Mouse (Mus musculus) MEL (cell line): Measurements from ENCODE around the gene Ifna4. TPM values are rescaled to one million over a fixed set of nuclear protein-coding genes. Genes with fewer than 3 reads are reported as not detected.

Experiments
- DNase-seq: peaks from one replicate; pipeline ENCODE4 v3.0.0; 2011; ENCODE audit warnings: low read depth, low spot score
- H3K27ac ChIP-seq: 2 replicates; pipeline ENCODE4 v1.5.1; 2012; ENCODE audit warnings: low read depth, mild to moderate bottlenecking, control low read depth, low read length, moderate library complexity; ENCODE audit not compliant: control insufficient read depth
- H3K27me3 ChIP-seq, 2 experiments: fragments of 150-350 bp in 1 of 2; sonication (generic) in 1 of 2; 2 replicates each; pipeline ENCODE4 v1.6.1; 2012; ENCODE audit warnings: low read length in 2 of 2, mild to moderate bottlenecking in 2 of 2, improper control_type of control experiment in 1 of 2, moderate library complexity in 1 of 2; ENCODE audit not compliant: insufficient read depth in 2 of 2, control insufficient read depth in 1 of 2
- H3K36me3 ChIP-seq, 2 experiments: 2 replicates each; pipeline ENCODE4 v1.6.1; 2012 to 2014; ENCODE audit warnings: low read length in 2 of 2, improper control_type of control experiment in 1 of 2, inconsistent platforms in 1 of 2, mild to moderate bottlenecking in 1 of 2; ENCODE audit not compliant: insufficient read depth in 2 of 2, control insufficient read depth in 1 of 2
- H3K4me1 ChIP-seq, 2 experiments: fragments of 150-350 bp in 1 of 2; sonication (generic) in 1 of 2; 2 replicates each; pipeline ENCODE4 v1.6.1; 2012; ENCODE audit warnings: low read length in 2 of 2, improper control_type of control experiment in 1 of 2, mild to moderate bottlenecking in 1 of 2; ENCODE audit not compliant: insufficient read depth in 2 of 2, control insufficient read depth in 1 of 2
- H3K4me3 ChIP-seq, 2 experiments: fragments of 150-350 bp in 1 of 2; sonication (generic) in 1 of 2; 2 replicates each; pipeline ENCODE4 v1.5.1; 2012; ENCODE audit warnings: low read depth in 2 of 2, low read length in 2 of 2, mild to moderate bottlenecking in 2 of 2, moderate library complexity in 2 of 2, control low read depth in 1 of 2, improper control_type of control experiment in 1 of 2; ENCODE audit not compliant: control insufficient read depth in 1 of 2, insufficient read depth in 1 of 2
- H3K79me2 ChIP-seq: 2 replicates; pipeline ENCODE4 v1.6.1; 2012; ENCODE audit warnings: mild to moderate bottlenecking, low read length, moderate library complexity; ENCODE audit not compliant: control insufficient read depth, poor library complexity, insufficient read depth
- H3K9ac ChIP-seq: 2 replicates; pipeline ENCODE4 v1.6.1; 2012; ENCODE audit warnings: low read depth, mild to moderate bottlenecking, control low read depth, low read length, moderate library complexity; ENCODE audit not compliant: control insufficient read depth, poor library complexity, severe bottlenecking
- H3K9me3 ChIP-seq: fragments of 150-350 bp; sonication (generic); replicated peaks from 2 replicates; pipeline ENCODE4 v1.6.1; 2012; ENCODE audit warnings: mild to moderate bottlenecking, low read length, improper control_type of control experiment, moderate library complexity; ENCODE audit not compliant: insufficient read depth
- CHD2 ChIP-seq: IDR thresholded peaks from 2 replicates; pipeline ENCODE4 v1.6.1; 2011; ENCODE audit warnings: low read length, improper control_type of control experiment
- CTCF ChIP-seq, 3 experiments: IDR thresholded peaks in 2 of 3; conservative IDR thresholded peaks in 1 of 3; 2 replicates each; pipeline ENCODE4 v1.5.1; 2011 to 2012; ENCODE audit warnings: low read length in 3 of 3, low read depth in 2 of 3, mild to moderate bottlenecking in 2 of 3, improper control_type of control experiment in 1 of 3, inconsistent platforms in 1 of 3, mixed read lengths in 1 of 3, moderate library complexity in 1 of 3; ENCODE audit not compliant: control insufficient read depth in 1 of 3, insufficient read depth in 1 of 3, poor library complexity in 1 of 3, severe bottlenecking in 1 of 3
- EP300 ChIP-seq, 2 experiments: IDR thresholded peaks; 2 replicates each; pipeline ENCODE4 v1.6.1; 2011; ENCODE audit warnings: improper control_type of control experiment in 2 of 2, low read length in 2 of 2, low read depth in 1 of 2, mild to moderate bottlenecking in 1 of 2
- ETS1 ChIP-seq: IDR thresholded peaks from 2 replicates; pipeline ENCODE4 v1.6.1; 2012; ENCODE audit warnings: low read depth, mild to moderate bottlenecking, inconsistent platforms, low read length, improper control_type of control experiment, moderate library complexity
- GABPA ChIP-seq: IDR thresholded peaks from 2 replicates; pipeline ENCODE4 v1.6.1; 2012; ENCODE audit warnings: low read depth, mild to moderate bottlenecking, inconsistent platforms, low read length, improper control_type of control experiment, moderate library complexity
- GATA1 ChIP-seq: IDR thresholded peaks from 2 replicates; pipeline ENCODE4 v1.6.1; 2011; ENCODE audit warnings: low read depth, low read length, improper control_type of control experiment
- HCFC1 ChIP-seq: IDR thresholded peaks from 2 replicates; pipeline ENCODE4 v1.6.1; 2012; ENCODE audit warnings: low read depth, mild to moderate bottlenecking, inconsistent platforms, low read length, improper control_type of control experiment, moderate library complexity
- JUND ChIP-seq: IDR thresholded peaks from 2 replicates; pipeline ENCODE4 v1.6.1; 2011; ENCODE audit warnings: low read depth, mild to moderate bottlenecking, improper control_type of control experiment, low read length
- MAX ChIP-seq: IDR thresholded peaks from 2 replicates; pipeline ENCODE4 v1.6.1; 2011; ENCODE audit warnings: low read length, improper control_type of control experiment
- MAZ ChIP-seq: IDR thresholded peaks from 2 replicates; pipeline ENCODE4 v1.6.1; 2012; ENCODE audit warnings: low read depth, mild to moderate bottlenecking, inconsistent platforms, low read length, improper control_type of control experiment
- MXI1 ChIP-seq: IDR thresholded peaks from 2 replicates; pipeline ENCODE4 v1.6.1; 2011; ENCODE audit warnings: mild to moderate bottlenecking, low read depth, low read length, improper control_type of control experiment
- MYB ChIP-seq: IDR thresholded peaks from 2 replicates; pipeline ENCODE4 v1.6.1; 2011; ENCODE audit warnings: mild to moderate bottlenecking, low read depth, low read length, improper control_type of control experiment
- MYC ChIP-seq: IDR thresholded peaks from 2 replicates; pipeline ENCODE4 v1.6.1; 2011; ENCODE audit warnings: low read depth, mild to moderate bottlenecking, low read length, improper control_type of control experiment, moderate library complexity
- NRF1 ChIP-seq: IDR thresholded peaks from 2 replicates; pipeline ENCODE4 v1.6.1; 2014; ENCODE audit warnings: low read depth, mild to moderate bottlenecking, inconsistent platforms, low read length, improper control_type of control experiment, moderate library complexity; ENCODE audit not compliant: poor library complexity, insufficient read depth, severe bottlenecking
- POLR2AphosphoS5 ChIP-seq: IDR thresholded peaks from 2 replicates; pipeline ENCODE4 v1.6.1; 2012; ENCODE audit warnings: low read depth, borderline replicate concordance, mild to moderate bottlenecking, inconsistent platforms, low read length, moderate library complexity, mixed read lengths
- RAD21 ChIP-seq: IDR thresholded peaks from 2 replicates; pipeline ENCODE4 v1.6.1; 2011; ENCODE audit warnings: mild to moderate bottlenecking, low read depth, low read length, improper control_type of control experiment
- RCOR1 ChIP-seq: IDR thresholded peaks from 2 replicates; pipeline ENCODE4 v1.6.1; 2012; ENCODE audit warnings: low read depth, mild to moderate bottlenecking, inconsistent platforms, low read length, improper control_type of control experiment
- SIN3A ChIP-seq: IDR thresholded peaks from 2 replicates; pipeline ENCODE4 v1.6.1; 2012; ENCODE audit warnings: low read length, improper control_type of control experiment, inconsistent platforms
- SMC3 ChIP-seq: IDR thresholded peaks from 2 replicates; pipeline ENCODE4 v1.6.1; 2011; ENCODE audit warnings: low read depth, low read length, improper control_type of control experiment
- TAL1 ChIP-seq: IDR thresholded peaks from 2 replicates; pipeline ENCODE4 v1.6.1; 2012; ENCODE audit warnings: mild to moderate bottlenecking, inconsistent platforms, low read length, moderate library complexity, mixed read lengths
- TCF12 ChIP-seq: IDR thresholded peaks from 2 replicates; pipeline ENCODE4 v1.6.1; 2014; ENCODE audit warnings: low read depth, mild to moderate bottlenecking, inconsistent platforms, low read length, improper control_type of control experiment, moderate library complexity
- UBTF ChIP-seq: IDR thresholded peaks from 2 replicates; pipeline ENCODE4 v1.6.1; 2012; ENCODE audit warnings: low read depth, mild to moderate bottlenecking, inconsistent platforms, low read length, improper control_type of control experiment, moderate library complexity, borderline replicate concordance; ENCODE audit not compliant: insufficient read depth
- USF2 ChIP-seq, 2 experiments: IDR thresholded peaks; 2 replicates each; pipeline ENCODE4 v1.6.1; 2011 to 2012; ENCODE audit warnings: improper control_type of control experiment in 2 of 2, low read length in 2 of 2, borderline replicate concordance in 1 of 2, inconsistent platforms in 1 of 2, low read depth in 1 of 2, mild to moderate bottlenecking in 1 of 2; ENCODE audit not compliant: insufficient read depth in 1 of 2
- ZC3H11A ChIP-seq: IDR thresholded peaks from 2 replicates; pipeline ENCODE4 v1.6.1; 2012; ENCODE audit warnings: low read depth, mild to moderate bottlenecking, inconsistent platforms, low read length, improper control_type of control experiment
- ZKSCAN1 ChIP-seq: IDR thresholded peaks from 2 replicates; pipeline ENCODE4 v1.6.1; 2012; ENCODE audit warnings: low read depth, mild to moderate bottlenecking, inconsistent platforms, low read length, improper control_type of control experiment, moderate library complexity
- ZNF384 ChIP-seq: IDR thresholded peaks from 2 replicates; pipeline ENCODE4 v1.6.1; 2012; ENCODE audit warnings: low read depth, mild to moderate bottlenecking, inconsistent platforms, low read length, improper control_type of control experiment
- polyA plus RNA-seq, 2 experiments: library from polyadenylated mRNA; stranded (reverse) in 1 of 2; unstranded in 1 of 2; fragments of >175 nt in 1 of 2; fragments of >200 nt in 1 of 2; gene quantifications; 2 replicates each; pipeline versions ENCODE4 v1.2.1 to v1.2.4; 2012; ENCODE audit warnings: low replicate concordance in 2 of 2, low read depth in 1 of 2; ENCODE audit not compliant: insufficient read length in 2 of 2, insufficient read depth in 1 of 2, missing spikeins in 1 of 2
- total RNA-seq: library from RNA; depleted of rRNA; stranded (reverse); fragments of 300-350 nt; gene quantifications from 2 replicates; pipeline ENCODE4 v1.2.3, GENCODE M21; 2012

Gene Ifna4
- total and polyA plus RNA-seq, 3 experiments, result not detected

- TF ChIP-seq POLR2AphosphoS5, result no peak
- TF ChIP-seq GABPA, result no peak
- peak; percentile 29; the same call in 1 of the 2 replicates for TF ChIP-seq MAX
- no peak for TF ChIP-seq ZKSCAN1
- TF ChIP-seq EP300 (IDR thresholded peaks at IDR 0.05; ENCODE audit: low read depth in 1 of 2, low read length in 2 of 2), result peak in 1 of 2 experiments; percentile 37; a peak in 2 of 4 replicates
- TF ChIP-seq MAZ, result no peak
- 0 out of 2 replicates have a peak, but pooled peaks have one; percentile 21 for TF ChIP-seq RCOR1
- TF ChIP-seq ETS1, result peak; percentile 20; the same call in 1 of the 2 replicates
- TF ChIP-seq SIN3A, result peak; percentile 9; the same call in 1 of the 2 replicates
- Histone ChIP-seq H3K9ac (peak overlapping the region; percentile 54), H3K4me1 (peaks cover 13 to 14% of the 10 kb centered on the region in 2 experiments), H3K4me3 (peak overlapping the region; percentile 35 to 48), H3K79me2 (no peaks in the 10 kb centered on the region), H3K36me3 (peaks cover 0 to 15% of the 10 kb centered on the region in 2 experiments; a peak in 2 of 4 replicates), H3K27ac (peak overlapping the region; percentile 79), H3K9me3 (no peaks in the 10 kb centered on the region), H3K27me3 (peaks cover 0 to 6% of the 10 kb centered on the region in 2 experiments; a peak in 2 of 4 replicates)
- peak; percentile 68 for DNase-seq
Observed at GRCm38 (mm10) chr4:88865011-88865569, 23.4 kb downstream of the Ifna4 start.

GRCm38 (mm10) chr4:88867366-88867925 lies 25.8 kb downstream of the Ifna4 start:
- peak overlapping the region; percentile 80 for H3K9ac ChIP-seq
- H3K4me3 ChIP-seq, result peak overlapping the region; percentile 93 to 100
- no peak overlapping the region for H3K27ac ChIP-seq
- H3K27me3 ChIP-seq, result no peaks in the 10 kb centered on the region
- peaks cover 0 to 15% of the 10 kb centered on the region in 2 experiments; a peak in 2 of 4 replicates for H3K36me3 ChIP-seq
- no peaks in the 10 kb centered on the region for H3K9me3 ChIP-seq
- TF ChIP-seq RCOR1, result no peak
- no peak for TF ChIP-seq TAL1
- TF ChIP-seq JUND, result no peak
- no peak for TF ChIP-seq ZKSCAN1
- TF ChIP-seq GABPA, result no peak
- no peak for TF ChIP-seq NRF1
- peak; percentile 82 for TF ChIP-seq SMC3
- TF ChIP-seq ZC3H11A, result peak; percentile 67
- 0 out of 2 replicates have a peak, but pooled peaks have one; percentile 46 for TF ChIP-seq ETS1
- no peak; the same call in 1 of the 2 replicates for TF ChIP-seq MXI1
- peak; percentile 85 for TF ChIP-seq RAD21
- TF ChIP-seq TCF12, result no peak; the same call in 1 of the 2 replicates
- TF ChIP-seq CTCF (IDR thresholded peaks at IDR 0.05 in 2 of 3, conservative IDR thresholded peaks at IDR 0.05 in 1 of 3; ENCODE audit: control insufficient read depth in 1 of 3, insufficient read depth in 1 of 3, low read depth in 2 of 3, low read length in 3 of 3, poor library complexity in 1 of 3, severe bottlenecking in 1 of 3), result peak; percentile 90 to 94 (median 91)
- peak; percentile 76 for TF ChIP-seq SIN3A
- TF ChIP-seq MYB, result no peak
- TF ChIP-seq HCFC1, result peak; percentile 43; the same call in 1 of the 2 replicates
- TF ChIP-seq UBTF, result no peak
- no peak for TF ChIP-seq MAX
- peak in 1 of 2 experiments; percentile 21; a peak in 2 of 4 replicates for TF ChIP-seq EP300 (IDR thresholded peaks at IDR 0.05; ENCODE audit: low read depth in 1 of 2, low read length in 2 of 2)
- no peak for TF ChIP-seq ZNF384
- no peak for TF ChIP-seq USF2 (IDR thresholded peaks at IDR 0.05; ENCODE audit: borderline replicate concordance in 1 of 2, insufficient read depth in 1 of 2, low read depth in 1 of 2, low read length in 2 of 2)
- TF ChIP-seq CHD2, result no peak
- TF ChIP-seq MYC, result no peak
- TF ChIP-seq GATA1, result no peak
- TF ChIP-seq, all 39 proteins: peak for 8
- Histone ChIP-seq H3K4me1 (peaks cover 13 to 14% of the 10 kb centered on the region in 2 experiments), H3K79me2 (no peaks in the 10 kb centered on the region)
- peak; percentile 90 for DNase-seq
